Mouse (Mus musculus) heart, embryonic 10.5 days (tissue): ENCODE results near the gene Psmd1. TPM values are rescaled to one million over a fixed set of nuclear protein-coding genes. Genes with fewer than 3 reads are reported as not detected.
A peak's percentile ranks its signal among the peaks of the same experiment; 100 is the strongest.

Experiments
- DNase-seq: peaks from one replicate; pipeline ENCODE4 v3.0.0-alpha.2; 2017; ENCODE audit warnings: low spot score
- H3K27ac ChIP-seq: fragments of 300-500 bp; sonication (generic); 2 replicates; pipeline ENCODE4 v1.5.1; 2016; ENCODE audit warnings: mild to moderate bottlenecking
- H3K27me3 ChIP-seq: fragments of 300-500 bp; sonication (generic); 2 replicates; pipeline ENCODE4 v1.6.1; 2016; ENCODE audit warnings: mild to moderate bottlenecking; ENCODE audit not compliant: poor library complexity, insufficient read depth, severe bottlenecking
- H3K36me3 ChIP-seq: fragments of 300-500 bp; sonication (generic); 2 replicates; pipeline ENCODE4 v1.6.1; 2016; ENCODE audit warnings: mild to moderate bottlenecking, moderate library complexity
- H3K4me1 ChIP-seq: fragments of 300-500 bp; sonication (generic); 2 replicates; pipeline ENCODE4 v1.6.1; 2016; ENCODE audit warnings: mild to moderate bottlenecking
- H3K4me3 ChIP-seq: fragments of 300-500 bp; sonication (generic); 2 replicates; pipeline ENCODE4 v1.5.1; 2016; ENCODE audit warnings: mild to moderate bottlenecking, moderate library complexity
- H3K9me3 ChIP-seq: fragments of 300-500 bp; sonication (generic); 2 replicates; pipeline ENCODE4 v1.6.1; 2016; ENCODE audit warnings: mild to moderate bottlenecking, moderate library complexity
- WGBS: fragments of 180-500 bp; shearing (Covaris S2); methylation state at CpG from one replicate; pipeline ENCODE4 v1.1.7; 2016; 5-methylcytosine and 5-hydroxymethylcytosine counted together
- polyA plus RNA-seq: library from polyadenylated mRNA; unstranded; fragments of >200 nt; fragmentation: Nextera tagmentation; extraction: Ambion mirVana; gene quantifications from 2 replicates; pipeline ENCODE4 v1.2.1, GENCODE M21; 2016

The Psmd1 gene
- polyA plus RNA-seq, 1 experiment from 2014 or later: 198 TPM

DNA sequence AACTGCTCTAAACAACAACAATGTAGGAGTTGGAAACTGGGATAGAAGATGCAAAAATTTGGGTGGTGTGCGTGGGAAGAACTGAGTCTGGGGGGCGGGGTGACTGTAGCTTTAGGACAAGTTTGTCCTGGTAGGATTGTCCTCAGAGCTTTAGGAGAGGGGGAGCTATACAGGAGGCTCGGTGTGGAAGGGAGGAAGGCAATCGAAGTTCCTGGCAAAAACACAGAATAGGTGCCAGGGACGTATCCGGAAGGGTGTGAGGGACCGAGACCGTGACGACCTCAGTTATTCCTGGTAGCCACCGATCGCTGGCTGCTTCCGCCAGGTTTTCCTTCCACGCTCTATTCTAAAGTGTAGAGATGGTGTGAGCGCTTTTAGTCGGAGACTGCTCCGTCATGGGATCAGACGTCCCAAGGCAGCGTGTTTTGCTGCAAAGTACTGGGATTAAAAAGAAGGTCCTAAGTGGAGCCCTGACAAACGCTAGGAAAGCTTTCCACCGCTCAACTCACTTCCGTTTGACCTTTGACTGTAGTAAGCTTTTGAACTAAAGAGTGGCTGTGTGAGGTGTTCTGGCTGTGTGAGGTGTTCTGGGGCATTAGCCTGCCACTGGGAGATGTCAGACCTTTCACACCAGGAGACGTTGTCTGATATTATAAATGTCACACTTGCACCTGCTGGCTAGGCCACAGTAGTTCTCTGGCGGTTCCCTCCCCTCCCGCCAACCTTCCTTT lies 17.2 kb upstream of the Psmd1 start:
- Histone ChIP-seq H3K9me3 (no peaks in the 10 kb centered on the region), H3K27ac (no peak overlapping the region)
- WGBS: 8% methylated on average over 24 of the region's 24 CpGs

GRCm38 (mm10) chr1:86048231-86048630 lies 16.0 kb upstream of the Psmd1 start:
- H3K27ac ChIP-seq: no peak overlapping the region
- no peak overlapping the region for H3K4me3 ChIP-seq
- WGBS: 62% methylated on average over 4 of the region's 4 CpGs
- no peaks in the 10 kb centered on the region for H3K36me3 ChIP-seq
- no peaks in the 10 kb centered on the region for H3K9me3 ChIP-seq
- peaks cover 60% of the 10 kb centered on the region for H3K27me3 ChIP-seq
- DNase-seq: no peak
- peaks cover 26% of the 10 kb centered on the region for H3K4me1 ChIP-seq

More for the DNA sequence above, 17.2 kb upstream of the Psmd1 start:
- H3K36me3 ChIP-seq: no peaks in the 10 kb centered on the region
- H3K4me3 ChIP-seq: peak overlapping the region; percentile 76
- peaks cover 26% of the 10 kb centered on the region for H3K4me1 ChIP-seq
- DNase-seq: no peak
- peaks cover 63% of the 10 kb centered on the region for H3K27me3 ChIP-seq

GRCm38 (mm10) chr1:86048744-86049143 lies 15.4 kb upstream of the Psmd1 start:
- WGBS: 58% methylated on average over 3 of the region's 3 CpGs
- no peaks in the 10 kb centered on the region for H3K9me3 ChIP-seq
- peaks cover 26% of the 10 kb centered on the region for H3K4me1 ChIP-seq
- DNase-seq: no peak
- no peak overlapping the region for H3K27ac ChIP-seq
- no peak overlapping the region for H3K4me3 ChIP-seq
- H3K36me3 ChIP-seq: no peaks in the 10 kb centered on the region
- peaks cover 55% of the 10 kb centered on the region for H3K27me3 ChIP-seq

GRCm38 (mm10) chr1:86053198-86053921 lies 10.8 kb upstream of the Psmd1 start:
- peaks cover 9% of the 10 kb centered on the region for H3K27me3 ChIP-seq
- no peaks in the 10 kb centered on the region for H3K9me3 ChIP-seq
- 86% methylated on average over 12 of the region's 12 CpGs for WGBS
- no peak overlapping the region for H3K27ac ChIP-seq
- peaks cover 7% of the 10 kb centered on the region for H3K4me1 ChIP-seq
- no peak overlapping the region for H3K4me3 ChIP-seq
- DNase-seq: no peak
- no peaks in the 10 kb centered on the region for H3K36me3 ChIP-seq

GRCm38 (mm10) chr1:86054943-86055342 lies 9.2 kb upstream of the Psmd1 start:
- 64% methylated on average over 3 of the region's 3 CpGs for WGBS

DNA sequence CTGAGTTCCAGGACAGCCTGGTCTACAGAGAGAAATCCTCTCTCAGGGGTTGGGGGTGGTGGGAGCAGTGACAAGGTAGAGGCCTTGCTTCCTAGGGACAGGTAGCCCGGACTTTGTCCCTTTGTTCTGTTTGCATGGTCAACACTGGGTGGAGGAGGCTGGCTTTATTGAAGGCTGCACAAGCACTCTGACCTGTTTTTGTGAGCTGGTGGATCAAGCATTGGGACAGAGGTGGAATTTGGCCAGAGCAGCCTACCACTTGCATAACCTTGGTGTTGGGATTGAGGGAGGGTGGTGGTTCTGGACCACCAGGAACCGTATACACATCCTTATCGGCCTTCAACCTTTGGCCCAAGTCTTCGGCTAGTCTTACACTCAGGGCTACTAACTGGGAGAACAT lies 7.9 kb upstream of the Psmd1 start:
- Histone ChIP-seq H3K9me3 (no peaks in the 10 kb centered on the region), H3K4me1 (no peaks in the 10 kb centered on the region), H3K36me3 (no peaks in the 10 kb centered on the region), H3K27ac (no peak overlapping the region), H3K4me3 (no peak overlapping the region), H3K27me3 (no peaks in the 10 kb centered on the region)
- 83% methylated on average over 4 of the region's 4 CpGs for WGBS
- DNase-seq: no peak

More at GRCm38 (mm10) chr1:86054943-86055342, 9.2 kb upstream of the Psmd1 start:
- no peaks in the 10 kb centered on the region for H3K27me3 ChIP-seq
- H3K4me1 ChIP-seq: no peaks in the 10 kb centered on the region
- no peaks in the 10 kb centered on the region for H3K36me3 ChIP-seq
- no peak overlapping the region for H3K27ac ChIP-seq
- no peak for DNase-seq
- H3K4me3 ChIP-seq: no peak overlapping the region
- H3K9me3 ChIP-seq: no peaks in the 10 kb centered on the region

DNA sequence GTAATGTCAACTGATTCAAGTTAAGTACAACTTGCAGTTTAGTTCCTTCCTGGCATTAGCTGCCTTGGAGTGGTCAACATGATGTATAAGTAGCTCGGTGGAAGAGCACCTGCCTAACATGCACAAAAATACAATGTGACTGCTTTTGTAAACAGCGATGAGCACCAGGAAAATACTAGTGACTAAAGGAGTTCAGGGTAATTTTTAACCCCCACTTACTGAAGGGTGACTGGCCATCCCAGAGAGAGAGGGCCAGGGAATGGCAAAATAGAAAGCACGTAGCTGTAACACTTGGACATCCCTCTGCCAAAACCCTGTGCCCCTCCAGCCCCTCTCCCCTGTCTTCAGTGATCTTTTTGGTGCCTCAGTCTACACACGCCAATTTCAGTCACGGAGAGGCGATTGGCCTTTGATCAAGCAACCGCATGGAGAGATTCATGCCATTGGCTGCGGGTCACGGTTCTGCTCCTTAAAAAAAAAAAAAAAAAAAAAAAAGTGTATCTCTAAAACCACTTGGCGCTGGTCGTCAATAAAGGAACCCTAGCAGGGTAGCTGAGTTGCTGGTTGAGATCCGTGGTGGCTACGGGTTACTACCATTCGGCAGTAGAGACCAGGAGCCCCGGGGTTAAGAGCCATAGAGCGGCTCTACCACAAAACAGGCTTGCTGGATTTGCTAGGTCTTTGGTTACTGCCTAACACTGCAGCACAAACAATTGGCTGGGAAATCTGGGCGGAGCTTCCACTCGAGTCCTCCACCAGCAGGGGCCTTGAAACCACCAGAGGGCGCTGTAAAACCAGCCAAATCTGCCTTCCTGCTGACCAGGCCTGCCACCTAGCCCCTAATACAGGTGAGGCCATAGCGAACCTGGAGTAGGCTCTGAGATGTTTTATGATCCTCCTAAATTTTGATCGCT lies 5.1 kb upstream of the Psmd1 start:
- H3K27ac ChIP-seq: peak overlapping the region; percentile 43
- 0 out of 2 replicates have a peak, but pooled peaks cover 4% of the 10 kb centered on the region for H3K4me1 ChIP-seq
- H3K4me3 ChIP-seq: peak overlapping the region; percentile 53
- H3K9me3 ChIP-seq: no peaks in the 10 kb centered on the region
- H3K27me3 ChIP-seq: no peaks in the 10 kb centered on the region
- WGBS: 12% methylated on average over 21 of the region's 21 CpGs
- peak; percentile 96 for DNase-seq
- no peaks in the 10 kb centered on the region for H3K36me3 ChIP-seq

- H3K27me3 ChIP-seq: no peaks in the 10 kb centered on the region
- DNase-seq: no peak
- peaks cover 4% of the 10 kb centered on the region for H3K36me3 ChIP-seq
- WGBS: 86% methylated on average over 6 of the region's 6 CpGs
- peaks cover 12% of the 10 kb centered on the region for H3K4me1 ChIP-seq
- no peak overlapping the region for H3K4me3 ChIP-seq
- H3K9me3 ChIP-seq: no peaks in the 10 kb centered on the region
- no peak overlapping the region for H3K27ac ChIP-seq
Observed at GRCm38 (mm10) chr1:86062523-86062922, 1.7 kb upstream of the Psmd1 start.

- H3K4me1 ChIP-seq: no peaks in the 10 kb centered on the region
- H3K4me3 ChIP-seq: no peak overlapping the region
- no peak overlapping the region for H3K27ac ChIP-seq
- peaks cover 87% of the 10 kb centered on the region for H3K36me3 ChIP-seq
- no peaks in the 10 kb centered on the region for H3K9me3 ChIP-seq
- H3K27me3 ChIP-seq: no peaks in the 10 kb centered on the region
- WGBS: 95% methylated on average over 2 of the region's 2 CpGs
- no peak for DNase-seq
Observed at GRCm38 (mm10) chr1:86076565-86076964, 12.4 kb downstream of the Psmd1 start.

- no peak overlapping the region for H3K4me3 ChIP-seq
- no peak overlapping the region for H3K27ac ChIP-seq
- no peak for DNase-seq
- H3K9me3 ChIP-seq: no peaks in the 10 kb centered on the region
- H3K4me1 ChIP-seq: no peaks in the 10 kb centered on the region
- peaks cover 80% of the 10 kb centered on the region for H3K36me3 ChIP-seq
- no peaks in the 10 kb centered on the region for H3K27me3 ChIP-seq
- WGBS: 88% methylated on average over 7 of the region's 7 CpGs
Observed at GRCm38 (mm10) chr1:86094413-86094812, 30.2 kb downstream of the Psmd1 start.

DNA sequence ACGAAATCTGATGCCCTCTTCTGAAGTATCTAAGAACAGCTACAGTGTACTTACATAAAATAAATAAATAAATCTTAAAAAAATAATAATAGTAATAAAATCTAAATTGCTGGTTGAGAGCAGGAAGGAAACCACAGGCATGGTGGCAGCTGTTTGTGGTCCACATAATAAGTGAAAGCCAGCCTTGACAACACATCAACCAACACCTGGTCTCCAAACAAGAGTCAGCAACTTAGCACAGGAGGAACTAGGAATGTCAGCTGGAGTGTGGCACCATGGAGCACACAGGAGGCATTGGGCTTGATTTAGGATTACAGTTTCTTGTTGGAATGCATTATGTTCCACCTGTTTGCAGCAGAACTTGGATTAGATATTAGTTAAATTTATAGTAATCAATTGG lies 40.9 kb downstream of the Psmd1 start:
- 100% methylated on average over 1 of the region's 1 CpGs for WGBS
- H3K36me3 ChIP-seq: peaks cover 28% of the 10 kb centered on the region; the same call in 1 of the 2 replicates
- H3K4me3 ChIP-seq: no peak overlapping the region
- no peaks in the 10 kb centered on the region for H3K27me3 ChIP-seq
- no peak for DNase-seq
- H3K4me1 ChIP-seq: no peaks in the 10 kb centered on the region
- H3K27ac ChIP-seq: no peak overlapping the region
- no peaks in the 10 kb centered on the region for H3K9me3 ChIP-seq

DNA sequence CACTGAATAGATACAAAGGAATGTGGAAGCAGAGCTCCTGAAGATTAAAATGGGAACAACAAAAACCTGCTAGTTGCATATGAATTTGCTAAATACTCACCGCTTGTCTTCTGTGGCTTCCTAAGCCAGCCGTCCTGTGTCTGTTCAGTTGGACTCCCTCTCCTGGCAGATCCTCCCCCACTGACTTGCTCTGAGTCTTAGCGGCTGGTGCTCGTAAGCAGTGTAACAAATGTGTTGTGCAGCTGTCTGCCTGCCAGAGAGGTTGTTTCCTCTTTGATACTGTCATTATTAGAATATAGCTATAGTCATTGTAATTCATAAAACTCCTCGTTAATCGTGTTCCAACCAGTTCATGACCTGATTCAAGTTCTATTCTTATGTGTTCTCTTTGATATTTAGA lies 47.6 kb downstream of the Psmd1 start, which contains the start of gene Htr2b:
Htr2b (minus strand) TSS at position 192 of the 400 bp plus-strand sequence.
- H3K4me1 ChIP-seq: no peaks in the 10 kb centered on the region
- H3K4me3 ChIP-seq: no peak within 1 kb of the TSS
- H3K27me3 ChIP-seq: no peaks in the 10 kb centered on the region
- WGBS: 79% methylated on average over 6 of the region's 6 CpGs
- H3K36me3 ChIP-seq: peaks cover 21% of the 10 kb centered on the region
- no peaks in the 10 kb centered on the region for H3K9me3 ChIP-seq
- no peak within 1 kb of the TSS for H3K27ac ChIP-seq
- no peak for DNase-seq
